Mouse (Mus musculus) activated CD4-positive, CD25-positive, alpha-beta regulatory T cell, adult 9 weeks (primary cell): ENCODE measurements around the gene Olfr806. TPM values are rescaled to one million over a fixed set of nuclear protein-coding genes. Genes with fewer than 3 reads are reported as not detected.

Experiments used
- polyA plus RNA-seq: library from polyadenylated mRNA; unstranded; fragments of 100-300 nt; shearing (Covaris generic); gene quantifications from one replicate; pipeline ENCODE4 v1.2.1, GENCODE M21; 2017

Olfr806 gene
- polyA plus RNA-seq, result not detected

GRCm38 (mm10) chr10:129741821-129742220, at the start of gene Olfr806:
Gene Olfr806, minus strand, starts transcription at chr10:129741921.

GRCm38 (mm10) chr10:129774338-129774737, 32.6 kb upstream of the Olfr806 start, which contains the start of gene Olfr809:
Gene Olfr809, plus strand, starts transcription at chr10:129774638.

GRCm38 (mm10) chr10:129765182-129765581, 23.5 kb upstream of the Olfr806 start, which contains the start of gene Olfr808:
Gene Olfr808, plus strand, starts transcription at chr10:129765482.

GRCm38 (mm10) chr10:129757693-129758092, 16.0 kb upstream of the Olfr806 start, which contains the start of gene Olfr807:
Gene Olfr807, minus strand, starts transcription at chr10:129757793.

GRCm38 (mm10) chr10:129729275-129729674, 12.4 kb downstream of the Olfr806 start, which contains the start of gene Olfr805:
Gene Olfr805, minus strand, starts transcription at chr10:129729375.

GRCm38 (mm10) chr10:129702910-129703309, 38.8 kb downstream of the Olfr806 start, which contains the start of gene Olfr804:
Gene Olfr804, plus strand, starts transcription at chr10:129703210.

GRCm38 (mm10) chr10:129694186-129694585, 47.5 kb downstream of the Olfr806 start, which contains the start of gene Olfr803:
Gene Olfr803, minus strand, starts transcription at chr10:129694286.

GRCm38 (mm10) chr10:129688069-129688468, 53.7 kb downstream of the Olfr806 start, which contains the start of gene Olfr802:
Gene Olfr802, minus strand, starts transcription at chr10:129688169.

Other genes with a start within 250 kb of the Olfr806 start
- not detected for gene Olfr790, start 243.4 kb downstream of the Olfr806 start, polyA plus RNA-seq
- gene Olfr791, start 220.1 kb downstream of the Olfr806 start, polyA plus RNA-seq, result not detected
- gene Olfr792, start 202.8 kb downstream of the Olfr806 start, polyA plus RNA-seq, result not detected
- gene Olfr794, start 174.3 kb downstream of the Olfr806 start, polyA plus RNA-seq, result not detected
- not detected for gene Olfr796, start 129.4 kb downstream of the Olfr806 start, polyA plus RNA-seq
- gene Olfr798, start 114.0 kb downstream of the Olfr806 start, polyA plus RNA-seq, result not detected
- gene Olfr799, start 104.4 kb downstream of the Olfr806 start, polyA plus RNA-seq, result not detected
- gene Olfr800, start 84.2 kb downstream of the Olfr806 start, polyA plus RNA-seq, result not detected
- gene Olfr801, start 68.1 kb downstream of the Olfr806 start, polyA plus RNA-seq, result not detected
- gene Olfr802, start 53.8 kb downstream of the Olfr806 start, polyA plus RNA-seq, result not detected
- not detected for gene Olfr803, start 47.6 kb downstream of the Olfr806 start, polyA plus RNA-seq
- gene Olfr804, start 38.7 kb downstream of the Olfr806 start, polyA plus RNA-seq, result not detected
- not detected for gene Olfr805, start 12.5 kb downstream of the Olfr806 start, polyA plus RNA-seq
- gene Olfr807, start 15.9 kb upstream of the Olfr806 start, polyA plus RNA-seq, result not detected
- not detected for gene Olfr808, start 23.6 kb upstream of the Olfr806 start, polyA plus RNA-seq
- gene Olfr809, start 32.7 kb upstream of the Olfr806 start, polyA plus RNA-seq, result not detected
- not detected for gene Olfr810, start 53.0 kb upstream of the Olfr806 start, polyA plus RNA-seq
- gene Olfr811, start 62.5 kb upstream of the Olfr806 start, polyA plus RNA-seq, result not detected
- gene Olfr812, start 104.2 kb upstream of the Olfr806 start, polyA plus RNA-seq, result not detected
- not detected for gene Olfr813, start 113.4 kb upstream of the Olfr806 start, polyA plus RNA-seq
- gene Olfr814, start 137.9 kb upstream of the Olfr806 start, polyA plus RNA-seq, result 0.13 TPM
- not detected for gene Olfr815, start 163.9 kb upstream of the Olfr806 start, polyA plus RNA-seq
- gene Olfr816, start 173.7 kb upstream of the Olfr806 start, polyA plus RNA-seq, result not detected
- gene Olfr818, start 207.2 kb upstream of the Olfr806 start, polyA plus RNA-seq, result not detected
- not detected for gene Olfr819, start 225.3 kb upstream of the Olfr806 start, polyA plus RNA-seq
- gene Olfr247, start 234.2 kb upstream of the Olfr806 start, polyA plus RNA-seq, result not detected
- 0.06 TPM for gene Gm10310, start 243.1 kb upstream of the Olfr806 start, polyA plus RNA-seq